Mouse (Mus musculus): ENCODE data around the gene Ier3.
A peak's percentile ranks its signal among the peaks of the same experiment; 100 is the strongest.

Ier3 gene

GRCm38 (mm10) chr17:35810900-35811648 lies 10.4 kb upstream of the Ier3 start:
- DNase-seq (ENCODE audit: low spot score in 2 of 2) = no peak

GRCm38 (mm10) chr17:35812307-35812706 lies 9.2 kb upstream of the Ier3 start:
- DNase-seq (ENCODE audit: low spot score in 2 of 2) = no peak

GRCm38 (mm10) chr17:35812736-35813135 lies 8.7 kb upstream of the Ier3 start:
- DNase-seq (ENCODE audit: low spot score in 2 of 2) = no peak

DNA sequence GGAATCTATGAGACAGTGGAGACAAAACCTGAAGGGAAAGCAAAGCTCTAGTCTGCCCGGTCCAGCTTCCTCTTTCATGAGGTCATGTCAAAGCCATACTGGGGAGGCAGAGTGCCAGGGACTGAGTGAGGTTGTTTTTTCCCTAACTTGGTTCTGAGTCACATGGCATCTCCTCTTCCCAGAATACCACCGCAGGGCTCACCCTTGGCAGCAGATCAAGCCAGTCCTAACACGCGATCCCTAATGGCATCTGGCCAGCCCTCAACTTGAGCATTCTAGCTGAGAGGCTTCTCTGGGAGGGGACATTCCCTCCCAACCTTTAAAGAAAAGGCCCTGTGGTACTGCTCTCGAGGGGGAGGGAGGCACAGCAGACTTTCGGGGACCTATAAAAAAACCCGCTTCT lies 8.2 kb upstream of the Ier3 start:
- no peak for DNase-seq (ENCODE audit: low spot score in 2 of 2)

DNA sequence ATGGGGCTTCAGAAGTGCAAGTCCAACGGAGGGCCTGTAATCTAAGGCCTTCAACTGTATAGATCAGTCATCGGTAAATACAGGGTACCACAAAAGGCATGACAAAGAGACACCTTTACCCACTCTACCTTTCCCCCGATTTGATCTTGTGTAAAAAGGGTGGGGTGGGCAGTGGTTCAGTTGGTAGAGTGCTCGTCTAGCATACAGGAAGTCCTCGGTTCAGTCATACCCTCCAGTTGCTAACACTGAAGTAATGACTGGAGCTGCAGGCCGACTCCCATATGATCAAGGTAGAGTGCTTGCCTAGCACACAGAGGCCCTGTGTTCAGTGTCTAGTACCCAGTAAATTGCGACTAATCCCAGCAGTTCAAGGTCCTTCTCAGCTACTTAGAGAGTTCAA lies 7.8 kb upstream of the Ier3 start:
- no peak for DNase-seq (ENCODE audit: low spot score in 2 of 2)

GRCm38 (mm10) chr17:35814678-35815077 lies 6.8 kb upstream of the Ier3 start:
- no peak for DNase-seq (ENCODE audit: low spot score in 2 of 2)

DNA sequence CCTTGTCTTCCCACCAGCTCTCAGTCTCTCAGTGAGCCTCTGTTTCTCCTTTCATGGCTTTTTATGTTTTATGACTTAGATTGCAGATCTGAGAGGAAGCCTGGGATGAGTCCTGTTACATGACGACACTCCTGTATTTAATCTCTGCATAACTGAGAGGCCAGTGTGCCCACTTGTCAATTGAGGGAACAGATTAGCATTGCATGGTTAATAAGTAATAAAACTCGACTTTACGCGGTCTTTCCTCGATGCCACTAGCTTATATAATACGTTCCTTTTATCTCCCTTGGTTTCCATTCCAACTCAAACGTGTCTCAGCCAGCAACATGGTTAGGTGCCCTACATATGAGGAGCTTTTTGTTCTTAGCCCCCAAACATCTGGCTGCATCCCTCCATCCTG lies 5.6 kb upstream of the Ier3 start:
- no peak for DNase-seq (ENCODE audit: low spot score in 2 of 2)

- no peak for DNase-seq (ENCODE audit: low spot score in 2 of 2)
Observed at GRCm38 (mm10) chr17:35816686-35817085, 4.8 kb upstream of the Ier3 start.

GRCm38 (mm10) chr17:35817226-35817625 lies 4.3 kb upstream of the Ier3 start:
- DNase-seq (ENCODE audit: low spot score in 2 of 2) = no peak

GRCm38 (mm10) chr17:35820111-35820510 lies 1.4 kb upstream of the Ier3 start:
- no peak for DNase-seq (ENCODE audit: low spot score in 2 of 2)

DNA sequence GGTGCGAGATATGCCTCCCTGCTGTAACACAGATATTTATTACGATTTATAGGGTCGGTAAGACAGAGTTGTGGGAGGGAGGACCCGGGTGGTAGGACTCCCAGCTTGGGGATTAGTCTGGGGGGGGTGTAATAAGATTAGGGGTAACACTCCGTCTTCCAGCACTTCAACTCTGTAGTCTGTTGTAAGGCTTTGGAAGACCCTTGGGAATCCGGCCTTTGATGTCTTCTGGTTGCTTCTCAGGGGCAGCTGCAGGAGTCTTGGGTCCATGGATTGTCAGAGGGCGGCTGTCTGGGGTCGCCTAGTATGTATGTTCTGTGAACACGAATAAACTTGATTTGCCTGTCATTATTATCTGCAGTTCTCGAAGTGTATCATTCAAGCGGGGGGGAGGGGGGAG lies 1.1 kb downstream of the Ier3 start:
- DNase-seq (ENCODE audit: low spot score in 2 of 2) = no peak

DNA sequence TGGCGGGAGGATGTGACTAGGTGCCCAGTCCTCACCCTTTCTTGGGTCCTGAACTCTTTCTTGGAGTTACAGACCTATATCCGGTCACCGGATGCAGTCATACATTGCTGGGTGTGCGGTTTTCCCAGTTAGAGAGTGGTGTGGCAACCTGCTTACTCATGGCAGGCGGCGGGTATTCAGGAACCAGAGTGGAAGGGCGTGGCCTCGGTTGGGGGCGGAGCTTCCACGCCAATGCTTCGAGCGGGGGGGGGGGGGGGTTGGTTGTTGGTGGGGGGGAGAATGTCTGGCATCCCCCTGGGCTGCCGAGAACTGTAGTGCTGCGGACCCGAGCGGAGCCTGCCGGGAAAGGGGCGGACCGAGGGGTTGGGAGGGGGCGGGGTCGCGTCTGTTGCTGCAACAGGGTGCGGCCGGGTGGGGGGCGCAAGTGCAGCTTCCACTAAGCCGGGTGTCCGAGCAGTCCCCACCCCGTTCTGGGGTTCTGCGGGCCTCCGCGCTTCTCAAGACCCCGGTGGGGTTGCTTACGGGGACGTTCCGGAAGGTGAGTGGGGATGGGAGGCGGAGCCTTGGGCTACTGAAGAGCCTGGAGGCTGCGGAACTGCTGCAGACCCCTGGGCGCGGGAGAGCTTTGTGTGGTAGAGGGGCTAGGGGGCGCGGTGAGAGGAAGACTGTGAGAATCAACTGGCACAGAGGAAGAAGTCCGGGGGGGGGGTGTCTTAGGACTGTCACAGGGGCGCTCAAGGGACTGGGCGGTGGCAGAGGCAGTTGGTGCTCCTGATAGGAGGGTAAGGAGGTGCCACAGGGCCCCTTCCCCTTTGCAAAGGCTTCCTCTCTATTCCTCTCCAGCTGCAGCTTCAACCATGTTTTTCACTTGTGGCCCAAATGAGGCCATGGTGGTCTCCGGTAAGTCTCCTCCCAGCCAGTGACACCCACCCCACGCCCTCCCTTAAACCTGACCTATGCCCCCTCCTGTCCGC lies 1.8 kb downstream of the Ier3 start, which contains the start of gene Flot1:
TSS of gene Flot1 (plus strand) at position 267 of the 974 bp plus-strand sequence.
- peak; percentile 60 to 63 for DNase-seq (ENCODE audit: low spot score in 2 of 2)

- DNase-seq (ENCODE audit: low spot score in 2 of 2) = no peak
Observed at GRCm38 (mm10) chr17:35824402-35824801, 2.9 kb downstream of the Ier3 start.

DNA sequence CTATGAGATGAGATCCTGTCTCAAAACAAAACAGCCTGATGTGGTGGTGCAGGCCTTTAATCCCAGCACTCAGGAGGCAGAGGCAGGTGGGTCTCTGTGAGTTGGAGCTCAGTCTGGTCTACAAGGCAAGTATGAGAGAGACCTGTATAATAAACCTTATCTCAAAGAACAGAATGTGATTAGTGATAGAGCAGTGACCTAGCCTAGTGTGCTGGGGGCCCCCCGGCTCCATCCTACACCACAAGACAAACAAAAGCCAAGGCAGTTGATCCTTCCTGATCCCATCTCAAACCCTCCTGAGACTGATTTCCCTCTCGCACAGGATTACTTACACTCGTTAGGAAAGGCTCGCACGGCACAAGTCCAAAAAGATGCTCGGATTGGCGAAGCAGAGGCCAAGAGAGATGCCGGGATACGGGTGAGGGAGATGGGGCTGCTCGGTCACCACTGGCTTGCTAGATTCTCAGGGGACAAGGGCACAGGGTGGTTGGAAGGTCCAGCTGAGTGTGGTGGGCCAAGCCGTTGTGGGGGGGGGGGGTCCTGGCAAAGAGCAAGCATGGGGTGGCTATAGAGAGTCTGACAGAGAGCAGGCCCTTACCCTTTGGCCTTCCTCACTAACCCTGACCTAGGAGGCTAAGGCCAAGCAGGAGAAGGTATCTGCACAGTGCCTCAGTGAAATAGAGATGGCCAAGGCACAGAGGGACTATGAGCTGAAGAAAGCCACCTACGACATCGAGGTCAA lies 3.8 kb downstream of the Ier3 start:
- no peak for DNase-seq (ENCODE audit: low spot score in 2 of 2)

GRCm38 (mm10) chr17:35829737-35830136 lies 8.3 kb downstream of the Ier3 start:
- peak; percentile 73 to 77 for DNase-seq (ENCODE audit: low spot score in 2 of 2)

GRCm38 (mm10) chr17:35832400-35833238 lies 11.1 kb downstream of the Ier3 start:
- DNase-seq (ENCODE audit: low spot score in 2 of 2) = no peak

DNA sequence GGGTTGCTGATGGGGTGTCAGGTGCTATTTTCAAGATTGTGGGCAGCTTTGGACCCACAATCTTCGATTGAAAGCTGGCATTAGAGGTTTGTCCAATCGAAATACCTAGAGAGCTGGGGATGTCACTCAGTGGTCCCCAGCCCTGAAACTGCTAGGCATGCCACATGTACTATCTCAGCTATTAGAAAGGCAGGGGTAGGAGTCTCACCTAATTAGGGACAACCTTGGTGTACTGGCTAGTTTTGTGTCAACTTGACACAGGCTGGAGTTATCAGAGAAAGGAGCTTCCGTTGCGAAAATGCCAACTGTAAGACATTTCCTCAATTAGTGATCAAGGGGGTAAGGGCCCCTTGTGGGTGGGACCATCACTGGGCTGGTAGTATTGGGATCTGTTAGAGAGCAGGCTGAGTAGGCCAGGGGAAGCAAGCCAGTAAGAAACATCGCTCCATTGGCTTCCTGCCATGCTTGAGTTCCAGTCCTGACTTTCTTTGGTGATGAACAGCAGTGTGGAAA lies 11.8 kb downstream of the Ier3 start:
- DNase-seq (ENCODE audit: low spot score in 2 of 2) = no peak

- no peak for DNase-seq (ENCODE audit: low spot score in 2 of 2)
Observed at GRCm38 (mm10) chr17:35833894-35834293, 12.4 kb downstream of the Ier3 start.

DNA sequence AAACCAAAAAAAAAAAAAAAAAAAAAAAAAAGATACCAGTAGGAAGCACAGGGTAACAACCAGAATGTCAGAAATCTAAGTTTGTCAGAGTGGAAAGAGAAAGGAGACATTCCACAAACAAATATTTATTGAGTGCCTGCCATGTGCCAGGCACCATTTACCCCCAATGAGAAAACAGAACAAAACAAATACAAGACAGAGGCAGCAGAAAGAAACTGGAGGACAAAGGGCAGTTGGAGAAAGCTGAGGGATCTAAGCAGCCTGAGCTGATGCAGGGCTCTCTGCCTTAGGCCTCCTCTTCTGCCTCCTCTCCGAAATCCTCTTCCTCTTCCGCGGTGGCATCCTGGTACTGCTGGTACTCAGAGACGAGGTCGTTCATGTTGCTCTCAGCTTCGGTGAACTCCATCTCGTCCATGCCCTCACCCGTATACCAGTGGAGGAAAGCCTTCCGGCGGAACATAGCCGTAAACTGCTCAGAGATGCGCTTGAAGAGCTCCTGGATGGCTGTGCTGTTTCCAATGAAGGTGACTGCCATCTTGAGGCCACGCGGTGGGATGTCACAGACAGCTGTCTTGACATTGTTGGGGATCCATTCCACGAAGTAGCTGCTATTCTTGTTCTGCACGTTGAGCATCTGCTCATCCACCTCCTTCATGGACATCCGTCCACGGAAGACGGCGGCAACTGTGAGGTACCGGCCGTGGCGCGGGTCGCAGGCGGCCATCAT lies 13.4 kb downstream of the Ier3 start:
- DNase-seq (ENCODE audit: low spot score in 2 of 2) = peak in 1 of 2 experiments; percentile 41

Measured in right cerebral cortex, postnatal 36 days (tissue).